Mouse (Mus musculus): Measurements from ENCODE around the gene Brox. TPM values are rescaled to one million over a fixed set of nuclear protein-coding genes. Genes with fewer than 3 reads are reported as not detected.

The Brox gene
- total RNA-seq, 4 experiments from 2014 or later: 49.1 to 70.6 (median 60.9) TPM

GRCm38 (mm10) chr1:183272867-183273818 lies 23.9 kb downstream of the Brox start:
- DNase-seq: no peak

GRCm38 (mm10) chr1:183267666-183268065 lies 29.4 kb downstream of the Brox start:
- no peak for DNase-seq

GRCm38 (mm10) chr1:183265921-183266467 lies 31.1 kb downstream of the Brox start:
- no peak for DNase-seq

- DNase-seq: no peak
Observed at GRCm38 (mm10) chr1:183264145-183265008, 32.7 kb downstream of the Brox start.

GRCm38 (mm10) chr1:183252574-183252973 lies 44.5 kb downstream of the Brox start:
- no peak for DNase-seq

GRCm38 (mm10) chr1:183251818-183252217 lies 45.3 kb downstream of the Brox start:
- no peak for DNase-seq

- no peak for DNase-seq
Observed at GRCm38 (mm10) chr1:183250612-183251011, 46.5 kb downstream of the Brox start.

- no peak for DNase-seq
Observed at GRCm38 (mm10) chr1:183248144-183248543, 48.9 kb downstream of the Brox start.

- DNase-seq: no peak
Observed at GRCm38 (mm10) chr1:183243293-183243692, 53.8 kb downstream of the Brox start.

- DNase-seq: no peak
Observed at GRCm38 (mm10) chr1:183237901-183238300, 59.2 kb downstream of the Brox start.

GRCm38 (mm10) chr1:183236460-183236859 lies 60.6 kb downstream of the Brox start:
- DNase-seq: no peak

GRCm38 (mm10) chr1:183233679-183234174 lies 63.3 kb downstream of the Brox start:
- DNase-seq: no peak

GRCm38 (mm10) chr1:183232985-183233678 lies 63.9 kb downstream of the Brox start:
- no peak for DNase-seq

- no peak for DNase-seq
Observed at GRCm38 (mm10) chr1:183227469-183227868, 69.6 kb downstream of the Brox start.

Other genes starting within 250 kb of the Brox start
- gene Disp1, start 75.7 kb downstream of the Brox start, total RNA-seq (2022): 10 to 100 TPM; 14.9 to 20.2 (median 18.8) TPM
- 10 to 100 TPM; 50.2 to 55.9 (median 54.4) TPM for gene Aida, start 679 bp downstream of the Brox start, total RNA-seq (2022)
- 100 to 1,000 TPM; 195 to 246 (median 224) TPM for gene Mia3, start 72.3 kb upstream of the Brox start, total RNA-seq (2022)
- gene Taf1a, start 91.7 kb upstream of the Brox start, total RNA-seq (2022): 10 to 100 TPM; 19.3 to 41.6 (median 26.6) TPM
- gene Hhipl2, start 120.9 kb upstream of the Brox start, total RNA-seq (2022): not detected

All from adrenal gland, adult 8-10 months (tissue).